Mouse (Mus musculus): Measurements from ENCODE around the gene Adgrf1. TPM values are rescaled to one million over a fixed set of nuclear protein-coding genes. Genes with fewer than 3 reads are reported as not detected.

The Adgrf1 gene
- polyA plus RNA-seq, 1 experiment: not detected

GRCm38 (mm10) chr17:43236656-43237250, 33.4 kb upstream of the Adgrf1 start:
- Histone ChIP-seq H3K79me2 (ENCODE audit: control insufficient read depth, insufficient read depth) (no peaks in the 10 kb centered on the region), H3K4me3 (ENCODE audit: insufficient read depth, poor library complexity, severe bottlenecking) (no peak overlapping the region), H3K27me3 (ENCODE audit: control insufficient read depth, insufficient read depth, insufficient read length) (no peaks in the 10 kb centered on the region), H3ac (ENCODE audit: control insufficient read depth, insufficient read length, low read depth) (no peak overlapping the region), H3K79me3 (ENCODE audit: low read depth) (no peaks in the 10 kb centered on the region), H3K36me3 (ENCODE audit: control insufficient read depth, insufficient read depth) (no peaks in the 10 kb centered on the region)
- TF ChIP-seq CTCF (IDR thresholded peaks at IDR 0.05; ENCODE audit: control insufficient read depth, insufficient read depth, insufficient read length) (no peak), MYOG (IDR thresholded peaks at IDR 0.05; ENCODE audit: control insufficient read depth, extremely low read depth, insufficient read length) (no peak), MYOD1 (IDR thresholded peaks at IDR 0.05; ENCODE audit: control insufficient read depth, insufficient read length, low read depth) (no peak), USF1 (IDR thresholded peaks at IDR 0.05; ENCODE audit: low read depth) (no peak), CEBPB (IDR thresholded peaks at IDR 0.05; ENCODE audit: low read depth) (no peak), FOSL1 (IDR thresholded peaks at IDR 0.05; ENCODE audit: insufficient read depth, low read length, poor library complexity, severe bottlenecking) (no peak), MAX (IDR thresholded peaks at IDR 0.05) (no peak)

GRCm38 (mm10) chr17:43239035-43239434, 31.1 kb upstream of the Adgrf1 start:
- Histone ChIP-seq H3K79me2 (ENCODE audit: control insufficient read depth, insufficient read depth) (no peaks in the 10 kb centered on the region), H3K36me3 (ENCODE audit: control insufficient read depth, insufficient read depth) (no peaks in the 10 kb centered on the region), H3ac (ENCODE audit: control insufficient read depth, insufficient read length, low read depth) (no peak overlapping the region), H3K27me3 (ENCODE audit: control insufficient read depth, insufficient read depth, insufficient read length) (no peaks in the 10 kb centered on the region), H3K79me3 (ENCODE audit: low read depth) (no peaks in the 10 kb centered on the region), H3K4me3 (ENCODE audit: insufficient read depth, poor library complexity, severe bottlenecking) (no peak overlapping the region)
- TF ChIP-seq CEBPB (IDR thresholded peaks at IDR 0.05; ENCODE audit: low read depth) (no peak), USF1 (IDR thresholded peaks at IDR 0.05; ENCODE audit: low read depth) (no peak), FOSL1 (IDR thresholded peaks at IDR 0.05; ENCODE audit: insufficient read depth, low read length, poor library complexity, severe bottlenecking) (no peak), MYOG (IDR thresholded peaks at IDR 0.05; ENCODE audit: control insufficient read depth, extremely low read depth, insufficient read length) (no peak), MYOD1 (IDR thresholded peaks at IDR 0.05; ENCODE audit: control insufficient read depth, insufficient read length, low read depth) (no peak), CTCF (IDR thresholded peaks at IDR 0.05; ENCODE audit: control insufficient read depth, insufficient read depth, insufficient read length) (no peak), MAX (IDR thresholded peaks at IDR 0.05) (no peak)

- TF ChIP-seq USF1 (IDR thresholded peaks at IDR 0.05; ENCODE audit: low read depth): no peak
- TF ChIP-seq MYOG (IDR thresholded peaks at IDR 0.05; ENCODE audit: control insufficient read depth, extremely low read depth, insufficient read length): no peak
- no peak for TF ChIP-seq CEBPB (IDR thresholded peaks at IDR 0.05; ENCODE audit: low read depth)
- no peak for TF ChIP-seq MYOD1 (IDR thresholded peaks at IDR 0.05; ENCODE audit: control insufficient read depth, insufficient read length, low read depth)
- no peak for TF ChIP-seq MAX (IDR thresholded peaks at IDR 0.05)
- TF ChIP-seq CTCF (IDR thresholded peaks at IDR 0.05; ENCODE audit: control insufficient read depth, insufficient read depth, insufficient read length): no peak
- no peak for TF ChIP-seq FOSL1 (IDR thresholded peaks at IDR 0.05; ENCODE audit: insufficient read depth, low read length, poor library complexity, severe bottlenecking)
- H3ac ChIP-seq (ENCODE audit: control insufficient read depth, insufficient read length, low read depth): no peak overlapping the region
Observed at GRCm38 (mm10) chr17:43241134-43241533, 29.0 kb upstream of the Adgrf1 start.

GRCm38 (mm10) chr17:43242609-43243008, 27.5 kb upstream of the Adgrf1 start:
- TF ChIP-seq MAX (IDR thresholded peaks at IDR 0.05) (no peak), CTCF (IDR thresholded peaks at IDR 0.05; ENCODE audit: control insufficient read depth, insufficient read depth, insufficient read length) (no peak), FOSL1 (IDR thresholded peaks at IDR 0.05; ENCODE audit: insufficient read depth, low read length, poor library complexity, severe bottlenecking) (no peak), USF1 (IDR thresholded peaks at IDR 0.05; ENCODE audit: low read depth) (no peak), CEBPB (IDR thresholded peaks at IDR 0.05; ENCODE audit: low read depth) (no peak), MYOD1 (IDR thresholded peaks at IDR 0.05; ENCODE audit: control insufficient read depth, insufficient read length, low read depth) (no peak), MYOG (IDR thresholded peaks at IDR 0.05; ENCODE audit: control insufficient read depth, extremely low read depth, insufficient read length) (no peak)
- Histone ChIP-seq H3K27me3 (ENCODE audit: control insufficient read depth, insufficient read depth, insufficient read length) (no peaks in the 10 kb centered on the region), H3K4me3 (ENCODE audit: insufficient read depth, poor library complexity, severe bottlenecking) (no peak overlapping the region), H3K79me3 (ENCODE audit: low read depth) (no peaks in the 10 kb centered on the region), H3K36me3 (ENCODE audit: control insufficient read depth, insufficient read depth) (no peaks in the 10 kb centered on the region), H3K79me2 (ENCODE audit: control insufficient read depth, insufficient read depth) (no peaks in the 10 kb centered on the region), H3ac (ENCODE audit: control insufficient read depth, insufficient read length, low read depth) (no peak overlapping the region)

More at GRCm38 (mm10) chr17:43241134-43241533, 29.0 kb upstream of the Adgrf1 start:
- H3K79me3 ChIP-seq (ENCODE audit: low read depth): no peaks in the 10 kb centered on the region
- H3K36me3 ChIP-seq (ENCODE audit: control insufficient read depth, insufficient read depth): no peaks in the 10 kb centered on the region
- H3K79me2 ChIP-seq (ENCODE audit: control insufficient read depth, insufficient read depth): no peaks in the 10 kb centered on the region
- no peak overlapping the region for H3K4me3 ChIP-seq (ENCODE audit: insufficient read depth, poor library complexity, severe bottlenecking)
- H3K27me3 ChIP-seq (ENCODE audit: control insufficient read depth, insufficient read depth, insufficient read length): no peaks in the 10 kb centered on the region

GRCm38 (mm10) chr17:43245364-43245763, 24.8 kb upstream of the Adgrf1 start:
- TF ChIP-seq MYOG (IDR thresholded peaks at IDR 0.05; ENCODE audit: control insufficient read depth, extremely low read depth, insufficient read length) (no peak), FOSL1 (IDR thresholded peaks at IDR 0.05; ENCODE audit: insufficient read depth, low read length, poor library complexity, severe bottlenecking) (no peak), MYOD1 (IDR thresholded peaks at IDR 0.05; ENCODE audit: control insufficient read depth, insufficient read length, low read depth) (no peak), CEBPB (IDR thresholded peaks at IDR 0.05; ENCODE audit: low read depth) (no peak), CTCF (IDR thresholded peaks at IDR 0.05; ENCODE audit: control insufficient read depth, insufficient read depth, insufficient read length) (no peak), MAX (IDR thresholded peaks at IDR 0.05) (no peak), USF1 (IDR thresholded peaks at IDR 0.05; ENCODE audit: low read depth) (no peak)
- H3K79me3 ChIP-seq (ENCODE audit: low read depth): no peaks in the 10 kb centered on the region
- no peaks in the 10 kb centered on the region for H3K79me2 ChIP-seq (ENCODE audit: control insufficient read depth, insufficient read depth)
- no peaks in the 10 kb centered on the region for H3K36me3 ChIP-seq (ENCODE audit: control insufficient read depth, insufficient read depth)
- no peak overlapping the region for H3K4me3 ChIP-seq (ENCODE audit: insufficient read depth, poor library complexity, severe bottlenecking)
- no peak overlapping the region for H3ac ChIP-seq (ENCODE audit: control insufficient read depth, insufficient read length, low read depth)
- no peaks in the 10 kb centered on the region for H3K27me3 ChIP-seq (ENCODE audit: control insufficient read depth, insufficient read depth, insufficient read length)
